Mouse (Mus musculus): ENCODE results near the gene Nfya. TPM values are rescaled to one million over a fixed set of nuclear protein-coding genes. Genes with fewer than 3 reads are reported as not detected.
A peak's percentile ranks its signal among the peaks of the same experiment; 100 is the strongest.

Nfya gene
- polyA plus RNA-seq, 1 experiment from 2014 or later: 13.7 TPM

GRCm38 (mm10) chr17:48427852-48428530 lies 18.3 kb upstream of the Nfya start:
- Histone ChIP-seq H3K4me3 (peak overlapping the region; percentile 4; the same call in 1 of the 2 replicates), H3K4me2 (peak overlapping the region; percentile 46), H3K27ac (ENCODE audit: poor library complexity, severe bottlenecking) (peak overlapping the region; percentile 71), H3K9me3 (replicated peaks) (no peaks in the 10 kb centered on the region), H3K27me3 (replicated peaks) (no peaks in the 10 kb centered on the region), H3K9ac (peak overlapping the region; percentile 54; the same call in 1 of the 2 replicates), H3K4me1 (replicated peaks) (peaks cover 73% of the 10 kb centered on the region), H3K36me3 (peaks cover 21% of the 10 kb centered on the region)
- no peak for ATAC-seq (ENCODE audit: insufficient number of reproducible peaks, low FRiP score)
- WGBS: 51% methylated on average over 11 of the region's 11 CpGs

GRCm38 (mm10) chr17:48426991-48427750 lies 17.5 kb upstream of the Nfya start:
- Histone ChIP-seq H3K4me2 (peak overlapping the region; percentile 55), H3K4me3 (peak overlapping the region; percentile 6), H3K4me1 (replicated peaks) (peaks cover 64% of the 10 kb centered on the region), H3K27ac (ENCODE audit: poor library complexity, severe bottlenecking) (peak overlapping the region; percentile 60), H3K36me3 (peaks cover 29% of the 10 kb centered on the region), H3K9me3 (replicated peaks) (no peaks in the 10 kb centered on the region), H3K27me3 (replicated peaks) (no peaks in the 10 kb centered on the region), H3K9ac (peak overlapping the region; percentile 53)
- WGBS: 40% methylated on average over 13 of the region's 13 CpGs
- ATAC-seq (ENCODE audit: insufficient number of reproducible peaks, low FRiP score): no peak

- H3K36me3 ChIP-seq: peaks cover 41% of the 10 kb centered on the region
- H3K4me3 ChIP-seq: no peak overlapping the region
- H3K27me3 ChIP-seq (replicated peaks): no peaks in the 10 kb centered on the region
- peaks cover 63% of the 10 kb centered on the region for H3K4me1 ChIP-seq (replicated peaks)
- ATAC-seq (ENCODE audit: insufficient number of reproducible peaks, low FRiP score): no peak
- peak overlapping the region; percentile 48; the same call in 1 of the 2 replicates for H3K9ac ChIP-seq
- WGBS: 26% methylated on average over 9 of the region's 9 CpGs
- no peaks in the 10 kb centered on the region for H3K9me3 ChIP-seq (replicated peaks)
- H3K27ac ChIP-seq (ENCODE audit: poor library complexity, severe bottlenecking): peak overlapping the region; percentile 42
- H3K4me2 ChIP-seq: peak overlapping the region; percentile 24
Observed at GRCm38 (mm10) chr17:48425823-48426612, 16.3 kb upstream of the Nfya start.

- no peaks in the 10 kb centered on the region for H3K27me3 ChIP-seq (replicated peaks)
- H3K36me3 ChIP-seq: peaks cover 53% of the 10 kb centered on the region
- WGBS: 89% methylated on average over 9 of the region's 9 CpGs
- no peak for ATAC-seq (ENCODE audit: insufficient number of reproducible peaks, low FRiP score)
- H3K9me3 ChIP-seq (replicated peaks): no peaks in the 10 kb centered on the region
- H3K4me1 ChIP-seq (replicated peaks): peaks cover 51% of the 10 kb centered on the region
- H3K4me3 ChIP-seq: no peak overlapping the region
- no peak overlapping the region for H3K27ac ChIP-seq (ENCODE audit: poor library complexity, severe bottlenecking)
- no peak overlapping the region for H3K4me2 ChIP-seq
- H3K9ac ChIP-seq: no peak overlapping the region
Observed at GRCm38 (mm10) chr17:48424237-48424636, 14.5 kb upstream of the Nfya start.

- Histone ChIP-seq H3K4me3 (no peak overlapping the region), H3K9me3 (replicated peaks) (no peaks in the 10 kb centered on the region), H3K9ac (no peak overlapping the region), H3K4me2 (no peak overlapping the region), H3K27ac (ENCODE audit: poor library complexity, severe bottlenecking) (no peak overlapping the region), H3K36me3 (peaks cover 85% of the 10 kb centered on the region), H3K27me3 (replicated peaks) (no peaks in the 10 kb centered on the region), H3K4me1 (replicated peaks) (peaks cover 27% of the 10 kb centered on the region)
- ATAC-seq (ENCODE audit: insufficient number of reproducible peaks, low FRiP score): no peak
- WGBS: 69% methylated on average over 2 of the region's 2 CpGs
Observed at GRCm38 (mm10) chr17:48419571-48419970, 9.9 kb upstream of the Nfya start.

GRCm38 (mm10) chr17:48418781-48419180 lies 9.1 kb upstream of the Nfya start:
- no peak overlapping the region; the same call in 1 of the 2 replicates for H3K4me3 ChIP-seq
- 59% methylated on average over 1 of the region's 1 CpGs for WGBS
- H3K4me2 ChIP-seq: peak overlapping the region; percentile 44
- ATAC-seq (ENCODE audit: insufficient number of reproducible peaks, low FRiP score): no peak
- H3K9ac ChIP-seq: peak overlapping the region; percentile 50; the same call in 1 of the 2 replicates
- no peaks in the 10 kb centered on the region for H3K27me3 ChIP-seq (replicated peaks)
- peak overlapping the region; percentile 72 for H3K27ac ChIP-seq (ENCODE audit: poor library complexity, severe bottlenecking)
- no peaks in the 10 kb centered on the region for H3K9me3 ChIP-seq (replicated peaks)
- H3K4me1 ChIP-seq (replicated peaks): peaks cover 26% of the 10 kb centered on the region
- peaks cover 84% of the 10 kb centered on the region for H3K36me3 ChIP-seq

- H3K4me1 ChIP-seq (replicated peaks): peaks cover 26% of the 10 kb centered on the region
- H3K36me3 ChIP-seq: peaks cover 86% of the 10 kb centered on the region
- no peaks in the 10 kb centered on the region for H3K9me3 ChIP-seq (replicated peaks)
- peak overlapping the region; percentile 53 for H3K9ac ChIP-seq
- no peak overlapping the region; the same call in 1 of the 2 replicates for H3K4me3 ChIP-seq
- H3K27me3 ChIP-seq (replicated peaks): no peaks in the 10 kb centered on the region
- H3K27ac ChIP-seq (ENCODE audit: poor library complexity, severe bottlenecking): peak overlapping the region; percentile 72
- peak overlapping the region; percentile 44 for H3K4me2 ChIP-seq
- WGBS: 29% methylated on average over 7 of the region's 7 CpGs
- ATAC-seq (ENCODE audit: insufficient number of reproducible peaks, low FRiP score): peak; percentile 43; the same call in 1 of the 2 replicates
Observed at GRCm38 (mm10) chr17:48418174-48418573, 8.5 kb upstream of the Nfya start.

GRCm38 (mm10) chr17:48417521-48417920 lies 7.8 kb upstream of the Nfya start:
- 57% methylated on average over 6 of the region's 6 CpGs for WGBS
- H3K27me3 ChIP-seq (replicated peaks): no peaks in the 10 kb centered on the region
- 0 out of 2 replicates have a peak overlapping the region, but pooled peaks have one; percentile 44 for H3K4me2 ChIP-seq
- peaks cover 26% of the 10 kb centered on the region for H3K4me1 ChIP-seq (replicated peaks)
- peaks cover 84% of the 10 kb centered on the region for H3K36me3 ChIP-seq
- no peak overlapping the region for H3K4me3 ChIP-seq
- ATAC-seq (ENCODE audit: insufficient number of reproducible peaks, low FRiP score): no peak
- H3K27ac ChIP-seq (ENCODE audit: poor library complexity, severe bottlenecking): peak overlapping the region; percentile 72
- H3K9ac ChIP-seq: peak overlapping the region; percentile 53
- H3K9me3 ChIP-seq (replicated peaks): no peaks in the 10 kb centered on the region

- Histone ChIP-seq H3K4me3 (no peak overlapping the region), H3K36me3 (peaks cover 81% of the 10 kb centered on the region), H3K9ac (no peak overlapping the region), H3K27me3 (replicated peaks) (no peaks in the 10 kb centered on the region), H3K9me3 (replicated peaks) (no peaks in the 10 kb centered on the region), H3K27ac (ENCODE audit: poor library complexity, severe bottlenecking) (0 out of 2 replicates have a peak overlapping the region, but pooled peaks have one; percentile 30), H3K4me2 (no peak overlapping the region), H3K4me1 (replicated peaks) (peaks cover 30% of the 10 kb centered on the region)
- ATAC-seq (ENCODE audit: insufficient number of reproducible peaks, low FRiP score): peak; percentile 41; the same call in 1 of the 2 replicates
- WGBS: 85% methylated on average over 14 of the region's 14 CpGs
Observed at GRCm38 (mm10) chr17:48416425-48417195, 6.9 kb upstream of the Nfya start.

GRCm38 (mm10) chr17:48416011-48416410 lies 6.3 kb upstream of the Nfya start:
- 77% methylated on average over 7 of the region's 7 CpGs for WGBS
- Histone ChIP-seq H3K27ac (ENCODE audit: poor library complexity, severe bottlenecking) (peak overlapping the region; percentile 44), H3K9me3 (replicated peaks) (no peaks in the 10 kb centered on the region), H3K27me3 (replicated peaks) (no peaks in the 10 kb centered on the region), H3K36me3 (peaks cover 75% of the 10 kb centered on the region), H3K9ac (no peak overlapping the region), H3K4me3 (no peak overlapping the region), H3K4me2 (no peak overlapping the region), H3K4me1 (replicated peaks) (peaks cover 35% of the 10 kb centered on the region)
- ATAC-seq (ENCODE audit: insufficient number of reproducible peaks, low FRiP score): no peak
